Mouse (Mus musculus) adipose tissue, adult 10 weeks (tissue): ENCODE results near the gene Ggt7. TPM values are rescaled to one million over a fixed set of nuclear protein-coding genes. Genes with fewer than 3 reads are reported as not detected.

ENCODE experiments used
- polyA plus RNA-seq: library from polyadenylated mRNA; stranded (reverse); fragments of 350-450 nt; fragmentation: Illumina TruSeq; extraction: RNeasy Lipid Tissue Mini Kit (QIAGEN cat#74804); gene quantifications from one replicate; pipeline ENCODE4 v1.2.3, GENCODE M21; 2014; ENCODE audit warnings: low read depth, low replicate concordance

The Ggt7 gene
- polyA plus RNA-seq, result 34.8 TPM

GRCm38 (mm10) chr2:155517455-155518423 is at the start of gene Ggt7, which contains the start of gene Acss2:
Gene Ggt7 (minus strand): TSS chr2:155518237.
Gene Acss2 (plus strand): TSS chr2:155517948.

DNA sequence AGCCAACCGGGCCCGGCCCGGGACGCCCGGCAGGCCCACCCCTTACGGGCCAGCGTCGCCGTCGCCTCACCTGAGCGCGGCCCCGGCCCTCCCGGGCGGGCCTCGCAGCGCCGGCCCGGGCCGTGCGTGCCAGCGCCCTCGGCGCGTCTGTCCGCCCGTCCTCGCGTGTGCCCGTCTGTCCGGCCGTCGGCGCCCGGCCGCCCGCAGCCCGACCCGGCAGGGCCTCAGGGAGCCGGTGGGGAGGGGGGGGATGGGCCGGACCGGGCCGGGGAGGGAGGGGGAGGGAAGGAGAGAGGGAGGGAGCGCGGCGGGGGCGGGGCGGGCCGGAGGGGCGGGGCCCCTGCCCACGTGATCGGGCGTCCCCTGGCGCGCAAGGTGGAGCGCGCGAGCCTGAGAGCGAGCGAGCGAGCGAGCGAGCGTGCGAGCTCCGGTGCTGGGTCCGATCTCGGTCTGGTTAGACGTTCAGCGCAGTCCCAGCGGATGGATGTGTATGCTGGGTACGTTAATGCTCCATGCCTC is 44.4 kb downstream of the Ggt7 start, which contains the start of gene Ncoa6:
Gene Ncoa6 (minus strand): TSS at position 325 of the 519 bp plus-strand sequence.

Other genes starting within 250 kb of the Ggt7 start
- 216 TPM for gene Map1lc3a, start 241.9 kb downstream of the Ggt7 start, polyA plus RNA-seq
- gene Pigu, start 160.8 kb downstream of the Ggt7 start, polyA plus RNA-seq, result 35.5 TPM
- gene Trp53inp2, start 137.2 kb downstream of the Ggt7 start, polyA plus RNA-seq, result 167 TPM
- 27.3 TPM for gene Ncoa6, start 44.3 kb downstream of the Ggt7 start, polyA plus RNA-seq
- gene Acss2, start 289 bp downstream of the Ggt7 start, polyA plus RNA-seq, result 31.1 TPM
- gene Gss, start 74.6 kb upstream of the Ggt7 start, polyA plus RNA-seq, result 19.2 TPM
- 0.06 TPM for gene Myh7b, start 93.0 kb upstream of the Ggt7 start, polyA plus RNA-seq
- 91.8 TPM for gene Trpc4ap, start 174.1 kb upstream of the Ggt7 start, polyA plus RNA-seq
- 51.9 TPM for gene Edem2, start 211.2 kb upstream of the Ggt7 start, polyA plus RNA-seq
- gene Gm17581, start 217.6 kb upstream of the Ggt7 start, polyA plus RNA-seq, result not detected
- gene Procr, start 232.9 kb upstream of the Ggt7 start, polyA plus RNA-seq, result 10.4 TPM